In the genomic region with DNA sequence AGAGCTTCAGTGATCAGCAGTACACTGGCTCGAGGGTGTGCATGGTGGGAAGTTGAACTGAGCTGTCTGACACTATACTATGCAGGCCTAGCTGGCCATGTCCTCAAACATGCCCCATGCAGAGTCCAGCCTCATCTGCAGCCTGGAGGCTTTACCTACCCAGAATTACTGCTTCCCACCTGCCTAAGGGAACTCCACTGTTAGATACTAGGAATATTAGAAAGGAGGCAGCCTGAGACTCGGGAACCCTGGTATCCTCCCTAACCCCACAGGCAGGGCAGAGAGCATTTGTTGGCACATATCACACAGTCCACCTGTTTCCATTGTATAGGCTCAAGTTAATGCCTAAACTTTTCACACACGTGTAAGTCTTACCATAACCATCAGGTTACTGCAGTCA, we compare ENCODE assay signal across 8 mouse cellular contexts. TPM values are rescaled to one million over a fixed set of nuclear protein-coding genes. Genes with fewer than 3 reads are reported as not detected.
A peak's percentile ranks its signal among the peaks of the same experiment; 100 is the strongest.
DNase-seq lines count a peak whose midpoint lies in the region; ATAC-seq lines count a peak whose summit lies in the region.

No protein-coding gene starts in this region.

- DNase-seq in cerebellum, postnatal 25 days = no peak
- no peak for DNase-seq in lung, postnatal 25 days (ENCODE audit: low spot score)
- DNase-seq in spleen, postnatal 10 days (ENCODE audit: low spot score in 2 of 2) = no peak
- DNase-seq in thymus, postnatal 4 days = no peak

- no peaks in the 10 kb centered on the region for H3K27me3 ChIP-seq in lung, embryonic 16.5 days (ENCODE audit: control insufficient read depth, insufficient read depth, low read depth, low read length)
- H3K27me3 ChIP-seq in limb, embryonic 12.5 days = no peaks in the 10 kb centered on the region
- H3K27me3 ChIP-seq in neural tube, embryonic 15.5 days (replicated peaks) = no peaks in the 10 kb centered on the region

- peaks cover 12% of the 10 kb centered on the region for H3K4me1 ChIP-seq in lung, embryonic 16.5 days (replicated peaks; ENCODE audit: control insufficient read depth, insufficient read depth, low read length)
- peaks cover 9% of the 10 kb centered on the region for H3K4me1 ChIP-seq in limb, embryonic 12.5 days (replicated peaks)
- peaks cover 18% of the 10 kb centered on the region for H3K4me1 ChIP-seq in neural tube, embryonic 15.5 days

- H3K27ac ChIP-seq in lung, embryonic 16.5 days (ENCODE audit: low read length) = no peak overlapping the region
- H3K27ac ChIP-seq in limb, embryonic 12.5 days = no peak overlapping the region
- H3K27ac ChIP-seq in neural tube, embryonic 15.5 days (replicated peaks) = no peak overlapping the region

- H3K36me3 ChIP-seq in lung, embryonic 16.5 days (ENCODE audit: control insufficient read depth, insufficient read depth, low read length) = peaks cover 5% of the 10 kb centered on the region; the same call in 1 of the 2 replicates
- H3K36me3 ChIP-seq in limb, embryonic 12.5 days = peaks cover 14% of the 10 kb centered on the region
- peaks cover 9% of the 10 kb centered on the region; the same call in 1 of the 2 replicates for H3K36me3 ChIP-seq in neural tube, embryonic 15.5 days

- H3K4me2 ChIP-seq in lung, embryonic 16.5 days (ENCODE audit: low read depth, low read length) = no peak overlapping the region
- H3K4me2 ChIP-seq in limb, embryonic 12.5 days = no peak overlapping the region
- H3K4me2 ChIP-seq in neural tube, embryonic 15.5 days = no peak overlapping the region

- 51% methylated on average over 3 of the region's 3 CpGs for WGBS in lung, embryonic 16.5 days
- WGBS in limb, embryonic 12.5 days = 59% methylated on average over 3 of the region's 3 CpGs
- 51% methylated on average over 3 of the region's 3 CpGs for WGBS in neural tube, embryonic 15.5 days

- H3K4me3 ChIP-seq in lung, embryonic 16.5 days (ENCODE audit: low read length) = no peak overlapping the region
- H3K4me3 ChIP-seq in limb, embryonic 12.5 days (replicated peaks) = no peak overlapping the region
- H3K4me3 ChIP-seq in neural tube, embryonic 15.5 days (replicated peaks) = no peak overlapping the region

- H3K9me3 ChIP-seq in lung, embryonic 16.5 days (ENCODE audit: control insufficient read depth, low read length) = no peaks in the 10 kb centered on the region
- H3K9me3 ChIP-seq in limb, embryonic 12.5 days = no peaks in the 10 kb centered on the region
- no peaks in the 10 kb centered on the region for H3K9me3 ChIP-seq in neural tube, embryonic 15.5 days (replicated peaks)

- no peak overlapping the region for H3K9ac ChIP-seq in lung, embryonic 16.5 days (ENCODE audit: low read length)
- no peak overlapping the region for H3K9ac ChIP-seq in limb, embryonic 12.5 days (replicated peaks)
- no peak overlapping the region for H3K9ac ChIP-seq in neural tube, embryonic 15.5 days (replicated peaks)

- ATAC-seq in cerebellum, adult (ENCODE audit: insufficient number of reproducible peaks, low FRiP score, low TSS enrichment) = peak; percentile 22; the same call in 1 of the 2 replicates
- 0 out of 2 replicates have a peak, but pooled peaks have one; percentile 5 for ATAC-seq in lung, embryonic 16.5 days (ENCODE audit: low read depth)
- ATAC-seq in limb, embryonic 12.5 days (ENCODE audit: insufficient number of reproducible peaks, insufficient read depth, low FRiP score, low TSS enrichment, low read depth) = peak; percentile 27
- ATAC-seq in neural tube, embryonic 15.5 days (ENCODE audit: low FRiP score) = peak; percentile 19

RNA-seq across cellular contexts. Expression of gene Prmt3, which starts 0.6 kb away (rescaled TPM):
- polyA plus RNA-seq in lung, embryonic 16.5 days (2015; fragmentation: Nextera tagmentation; extraction: Ambion mirVana) = 40.5 and 43.8 TPM in 2 replicates
- polyA plus RNA-seq in limb, embryonic 12.5 days (2016; fragmentation: Nextera tagmentation; extraction: Ambion mirVana) = 55.3 and 57.7 TPM in 2 replicates
- polyA plus RNA-seq in neural tube, embryonic 15.5 days (2015; fragmentation: Nextera tagmentation; extraction: Ambion mirVana) = 47.7 and 50.7 TPM in 2 replicates

RNA-seq across cellular contexts. Expression of gene Htatip2, which starts 18.7 kb away (rescaled TPM):
- polyA plus RNA-seq in lung, embryonic 16.5 days (2015; fragmentation: Nextera tagmentation; extraction: Ambion mirVana) = 16.5 and 18.4 TPM in 2 replicates
- 3.5 and 5.6 TPM in 2 replicates for polyA plus RNA-seq in limb, embryonic 12.5 days (2016; fragmentation: Nextera tagmentation; extraction: Ambion mirVana)
- polyA plus RNA-seq in neural tube, embryonic 15.5 days (2015; fragmentation: Nextera tagmentation; extraction: Ambion mirVana) = 5.1 and 9.0 TPM in 2 replicates
